Mouse (Mus musculus): ENCODE data around the gene Ccdc150. TPM values are rescaled to one million over a fixed set of nuclear protein-coding genes. Genes with fewer than 3 reads are reported as not detected.

The Ccdc150 gene
- total RNA-seq, 2 experiments from 2014 or later = 0.16 to 0.20 TPM

Other genes starting within 250 kb of the Ccdc150 start
- gene Hecw2, start 55.5 kb upstream of the Ccdc150 start, total RNA-seq (2021) = 1 to 10 TPM; 3.2 to 5.7 TPM
- gene Gtf3c3, start 188.3 kb downstream of the Ccdc150 start, total RNA-seq (2021) = 10 to 100 TPM in 1 of 2 experiments, 1 to 10 TPM in 1; 9.2 to 12.5 TPM

Data from gastrocnemius, postnatal 14 days (tissue).